Mouse (Mus musculus) hindbrain, embryonic 13.5 days (tissue): Measurements from ENCODE around the gene Ppp2r5c. TPM values are rescaled to one million over a fixed set of nuclear protein-coding genes. Genes with fewer than 3 reads are reported as not detected.

ENCODE experiments used
- ATAC-seq: fragments of 200-750 bp; cut with Nextera tagmentation; 2 replicates; pipeline ENCODE4 v1.8.0; 2017; ENCODE audit warnings: moderate TSS enrichment; ENCODE audit not compliant: low FRiP score
- H3K27ac ChIP-seq: fragments of 300-500 bp; sonication (generic); 2 replicates; pipeline ENCODE4 v1.5.1; 2015; ENCODE audit warnings: inconsistent platforms, mild to moderate bottlenecking, moderate library complexity
- H3K27me3 ChIP-seq: fragments of 300-500 bp; sonication (generic); 2 replicates; pipeline ENCODE4 v1.6.1; 2015; ENCODE audit warnings: mild to moderate bottlenecking, inconsistent platforms
- H3K36me3 ChIP-seq: fragments of 300-500 bp; sonication (generic); 2 replicates; pipeline ENCODE4 v1.6.1; 2015; ENCODE audit warnings: mild to moderate bottlenecking, inconsistent platforms
- H3K4me1 ChIP-seq: fragments of 300-500 bp; sonication (generic); replicated peaks from 2 replicates; pipeline ENCODE4 v1.6.1; 2015; ENCODE audit warnings: inconsistent platforms
- H3K4me2 ChIP-seq: fragments of 300-500 bp; sonication (generic); 2 replicates; pipeline ENCODE4 v1.6.1; 2015; ENCODE audit warnings: inconsistent platforms, mild to moderate bottlenecking, moderate library complexity
- H3K4me3 ChIP-seq: fragments of 300-500 bp; sonication (generic); 2 replicates; pipeline ENCODE4 v1.5.1; 2015; ENCODE audit warnings: mild to moderate bottlenecking, inconsistent platforms
- H3K9ac ChIP-seq: fragments of 300-500 bp; sonication (generic); 2 replicates; pipeline ENCODE4 v1.6.1; 2015; ENCODE audit warnings: mild to moderate bottlenecking, inconsistent platforms
- H3K9me3 ChIP-seq: fragments of 300-500 bp; sonication (generic); 2 replicates; pipeline ENCODE4 v1.6.1; 2016; ENCODE audit warnings: inconsistent platforms
- WGBS: fragments of 180-500 bp; shearing (Covaris S2); methylation state at CpG from one replicate; pipeline ENCODE4 v1.1.7; 2015; 5-methylcytosine and 5-hydroxymethylcytosine counted together
- polyA plus RNA-seq: library from polyadenylated mRNA; unstranded; fragments of >200 nt; fragmentation: Nextera tagmentation; extraction: Ambion mirVana; gene quantifications from 2 replicates; pipeline ENCODE4 v1.2.1, GENCODE M21; 2015

The Ppp2r5c gene
- polyA plus RNA-seq, 1 experiment from 2014 or later = 144 TPM

GRCm38 (mm10) chr12:110591260-110591883 is 144.5 kb downstream of the Ppp2r5c start:
- peak; percentile 98 for ATAC-seq
- Histone ChIP-seq H3K4me2 (peak overlapping the region; percentile 93), H3K4me3 (peak overlapping the region; percentile 65), H3K36me3 (no peaks in the 10 kb centered on the region), H3K9me3 (no peaks in the 10 kb centered on the region), H3K4me1 (peaks cover 14% of the 10 kb centered on the region), H3K9ac (peak overlapping the region; percentile 87), H3K27me3 (no peaks in the 10 kb centered on the region), H3K27ac (peak overlapping the region; percentile 95)
- under 1% methylated on average over 48 of the region's 56 CpGs for WGBS

DNA sequence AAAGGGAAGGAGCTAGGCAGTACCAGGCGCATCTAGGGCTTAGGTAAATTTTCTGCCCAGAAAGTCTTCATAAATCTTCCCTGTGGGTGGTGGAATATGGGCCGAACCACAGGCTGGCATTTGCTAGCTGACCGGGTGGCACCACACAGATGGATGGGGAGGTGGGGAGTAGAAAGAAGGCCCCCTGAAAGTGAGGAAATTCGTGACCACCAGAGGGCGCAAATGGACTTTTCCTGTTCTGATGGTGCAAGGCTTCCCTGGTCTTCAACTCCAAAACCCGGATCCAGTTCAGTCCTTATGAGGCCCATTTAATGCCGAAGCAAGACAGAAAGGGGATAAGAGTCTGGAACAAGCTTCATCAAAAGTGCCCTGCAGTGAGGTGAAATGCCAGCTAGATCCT is 151.6 kb downstream of the Ppp2r5c start:
- 14% methylated on average over 7 of the region's 7 CpGs for WGBS
- peaks cover 22% of the 10 kb centered on the region for H3K4me1 ChIP-seq
- no peak overlapping the region for H3K9ac ChIP-seq
- H3K36me3 ChIP-seq = no peaks in the 10 kb centered on the region
- no peak overlapping the region for H3K4me2 ChIP-seq
- H3K9me3 ChIP-seq = no peaks in the 10 kb centered on the region
- H3K4me3 ChIP-seq = no peak overlapping the region
- H3K27me3 ChIP-seq = peaks cover 22% of the 10 kb centered on the region
- no peak overlapping the region for H3K27ac ChIP-seq
- ATAC-seq = no peak

DNA sequence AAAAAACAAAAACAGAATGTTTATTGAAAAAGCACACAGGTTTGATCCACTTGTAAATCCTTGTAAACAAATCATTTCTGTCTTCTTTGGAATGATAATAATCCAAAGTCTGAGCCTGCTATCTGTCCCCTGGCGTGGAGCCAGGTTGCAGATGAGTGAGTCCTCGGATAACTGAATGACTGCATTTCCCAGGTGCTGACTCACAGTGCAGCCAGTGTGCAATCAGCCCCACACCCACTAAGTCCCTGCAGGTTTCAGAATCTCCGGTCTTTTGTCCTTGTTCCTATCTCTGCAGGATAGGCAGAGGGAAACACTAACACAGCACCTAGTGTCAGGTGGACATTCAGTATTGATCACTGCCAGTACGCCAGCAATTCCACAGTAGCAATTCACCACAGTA is 152.9 kb downstream of the Ppp2r5c start:
- no peak overlapping the region for H3K4me2 ChIP-seq
- H3K27ac ChIP-seq = no peak overlapping the region
- no peak overlapping the region for H3K4me3 ChIP-seq
- ATAC-seq = no peak
- H3K36me3 ChIP-seq = no peaks in the 10 kb centered on the region
- H3K9ac ChIP-seq = 0 out of 2 replicates have a peak overlapping the region, but pooled peaks have one; percentile 3
- peaks cover 34% of the 10 kb centered on the region for H3K4me1 ChIP-seq
- peaks cover 22% of the 10 kb centered on the region for H3K27me3 ChIP-seq
- H3K9me3 ChIP-seq = no peaks in the 10 kb centered on the region
- 68% methylated on average over 4 of the region's 4 CpGs for WGBS

GRCm38 (mm10) chr12:110600225-110600991 is 153.5 kb downstream of the Ppp2r5c start:
- Histone ChIP-seq H3K4me3 (peak overlapping the region; percentile 99), H3K4me1 (peaks cover 40% of the 10 kb centered on the region), H3K9ac (peak overlapping the region; percentile 97), H3K4me2 (peak overlapping the region; percentile 95), H3K27me3 (peaks cover 22% of the 10 kb centered on the region), H3K9me3 (no peaks in the 10 kb centered on the region), H3K36me3 (no peaks in the 10 kb centered on the region), H3K27ac (no peak overlapping the region)
- 56% methylated on average over 13 of the region's 13 CpGs for WGBS
- ATAC-seq = peak; percentile 21

GRCm38 (mm10) chr12:110601241-110602218 is 154.6 kb downstream of the Ppp2r5c start, which contains the start of gene Dync1h1:
TSS of gene Dync1h1 (plus strand) at chr12:110601452.
- Histone ChIP-seq H3K27ac (peak within 1 kb of the TSS; percentile 98), H3K4me1 (peaks cover 42% of the 10 kb centered on the region), H3K4me2 (peak within 1 kb of the TSS; percentile 95), H3K4me3 (peak within 1 kb of the TSS; percentile 99), H3K27me3 (peaks cover 22% of the 10 kb centered on the region), H3K9ac (peak within 1 kb of the TSS; percentile 97), H3K36me3 (no peaks in the 10 kb centered on the region), H3K9me3 (no peaks in the 10 kb centered on the region)
- ATAC-seq = peak; percentile 95
- under 1% methylated on average over 103 of the region's 105 CpGs for WGBS

- 0 out of 2 replicates have a peak, but pooled peaks cover 3% of the 10 kb centered on the region for H3K36me3 ChIP-seq
- no peak overlapping the region for H3K4me3 ChIP-seq
- H3K27ac ChIP-seq = no peak overlapping the region
- WGBS = 87% methylated on average over 3 of the region's 3 CpGs
- H3K4me1 ChIP-seq = peaks cover 36% of the 10 kb centered on the region
- H3K4me2 ChIP-seq = no peak overlapping the region
- no peaks in the 10 kb centered on the region for H3K27me3 ChIP-seq
- no peaks in the 10 kb centered on the region for H3K9me3 ChIP-seq
- H3K9ac ChIP-seq = no peak overlapping the region
- ATAC-seq = no peak
Measured at GRCm38 (mm10) chr12:110606161-110606560, 159.2 kb downstream of the Ppp2r5c start.

DNA sequence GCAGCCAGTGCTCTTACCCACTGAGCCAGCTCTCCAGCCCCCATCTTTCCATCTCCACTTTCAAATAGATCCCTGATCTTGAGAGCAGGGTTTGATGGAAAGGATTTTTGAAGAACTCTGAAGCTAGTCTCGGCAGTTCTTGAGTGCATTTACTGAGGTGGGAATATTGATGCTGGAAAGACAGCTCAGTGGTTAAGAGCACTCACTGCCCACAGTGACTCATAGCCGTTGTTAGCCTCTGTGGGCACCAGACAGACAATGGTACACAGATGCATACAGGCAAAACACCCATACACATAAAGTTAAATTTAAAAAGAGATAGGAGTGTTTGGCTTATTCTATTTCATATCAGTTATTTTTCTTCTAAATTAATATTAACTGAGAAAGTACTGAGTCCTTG is 159.8 kb downstream of the Ppp2r5c start:
- Histone ChIP-seq H3K27me3 (no peaks in the 10 kb centered on the region), H3K4me1 (peaks cover 36% of the 10 kb centered on the region), H3K27ac (no peak overlapping the region), H3K9me3 (no peaks in the 10 kb centered on the region), H3K4me2 (no peak overlapping the region), H3K9ac (no peak overlapping the region), H3K36me3 (0 out of 2 replicates have a peak, but pooled peaks cover 3% of the 10 kb centered on the region), H3K4me3 (no peak overlapping the region)
- ATAC-seq = no peak
- WGBS = 95% methylated on average over 2 of the region's 2 CpGs

DNA sequence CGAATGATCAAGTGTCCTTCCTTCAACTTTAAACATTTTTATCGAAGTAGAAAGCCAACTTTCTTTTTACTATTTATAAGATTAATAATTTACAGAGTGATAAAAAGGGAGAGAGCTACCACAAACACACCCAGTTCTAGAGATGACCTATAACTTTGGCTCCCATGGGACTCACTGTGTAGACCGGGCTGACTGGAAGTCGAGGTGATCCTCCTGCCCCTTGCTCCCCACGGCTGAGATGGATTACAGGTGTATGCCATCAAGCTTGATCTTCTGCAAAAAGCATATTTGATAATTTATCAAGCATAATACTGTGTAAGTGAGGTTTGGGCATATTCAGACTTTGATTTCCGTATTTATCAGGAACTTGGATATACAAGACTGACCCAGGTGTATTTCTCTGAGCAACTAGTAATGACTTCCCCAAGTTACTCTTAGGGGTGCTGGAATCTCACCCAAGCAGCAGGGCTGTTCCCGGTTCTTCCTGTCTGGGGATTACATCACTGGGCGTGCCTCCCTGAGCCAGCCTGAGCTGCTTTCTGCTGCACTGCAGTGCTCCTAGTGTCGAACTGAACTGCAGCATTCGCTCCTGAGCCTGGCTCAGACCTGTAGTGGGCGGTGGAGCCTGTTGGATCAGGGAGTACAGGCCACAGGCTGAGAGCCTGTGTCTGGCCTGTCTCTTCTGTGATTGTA is 161.7 kb downstream of the Ppp2r5c start:
- no peak for ATAC-seq
- WGBS = 80% methylated on average over 11 of the region's 11 CpGs
- H3K27ac ChIP-seq = no peak overlapping the region
- no peaks in the 10 kb centered on the region for H3K9me3 ChIP-seq
- H3K9ac ChIP-seq = no peak overlapping the region
- H3K4me3 ChIP-seq = no peak overlapping the region
- no peaks in the 10 kb centered on the region for H3K27me3 ChIP-seq
- peaks cover 21% of the 10 kb centered on the region for H3K4me1 ChIP-seq
- H3K4me2 ChIP-seq = no peak overlapping the region
- H3K36me3 ChIP-seq = peaks cover 18% of the 10 kb centered on the region

DNA sequence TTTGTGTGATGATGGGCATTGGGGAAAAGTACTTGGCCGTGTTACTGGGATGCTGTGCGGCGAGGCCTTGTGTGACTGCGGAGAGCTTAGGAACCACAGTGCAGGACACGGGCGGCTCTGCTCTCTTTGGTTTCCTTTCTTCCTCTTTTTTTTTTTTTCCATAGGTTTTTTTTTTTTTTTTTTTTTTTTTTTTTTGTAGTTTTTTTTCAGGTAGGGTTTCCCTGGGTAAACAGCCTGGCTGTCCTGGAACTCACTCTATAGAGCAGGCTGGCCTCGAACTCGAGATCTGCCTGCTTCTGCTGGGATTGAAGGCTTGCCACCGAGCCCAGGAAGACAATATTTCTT is 162.2 kb downstream of the Ppp2r5c start:
- H3K36me3 ChIP-seq = peaks cover 23% of the 10 kb centered on the region
- peaks cover 16% of the 10 kb centered on the region for H3K4me1 ChIP-seq
- H3K4me2 ChIP-seq = no peak overlapping the region
- no peaks in the 10 kb centered on the region for H3K9me3 ChIP-seq
- H3K4me3 ChIP-seq = no peak overlapping the region
- no peaks in the 10 kb centered on the region for H3K27me3 ChIP-seq
- ATAC-seq = no peak
- 92% methylated on average over 9 of the region's 9 CpGs for WGBS
- H3K27ac ChIP-seq = no peak overlapping the region
- no peak overlapping the region for H3K9ac ChIP-seq

DNA sequence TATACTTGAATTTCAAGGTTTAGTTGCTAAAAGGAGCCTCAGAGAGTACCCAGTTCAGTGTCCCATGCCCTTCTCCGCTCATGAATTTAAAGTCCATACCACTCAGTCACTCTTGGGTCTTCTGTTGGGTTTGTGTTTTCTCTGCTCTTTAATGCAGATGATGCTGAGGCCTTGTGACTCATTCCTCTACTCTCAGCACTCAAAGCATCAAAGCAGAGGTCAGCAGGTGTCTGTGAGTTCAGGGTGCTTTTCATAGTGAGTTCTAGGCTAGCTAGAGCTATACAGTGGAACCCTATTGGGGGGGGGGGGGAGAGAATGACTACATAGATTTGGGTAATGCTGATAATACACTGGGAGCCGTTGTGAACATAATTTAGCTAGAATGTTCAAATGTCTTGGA is 163.8 kb downstream of the Ppp2r5c start:
- Histone ChIP-seq H3K36me3 (peaks cover 39% of the 10 kb centered on the region), H3K4me2 (no peak overlapping the region), H3K27me3 (no peaks in the 10 kb centered on the region), H3K27ac (no peak overlapping the region), H3K4me3 (no peak overlapping the region), H3K9ac (no peak overlapping the region), H3K9me3 (no peaks in the 10 kb centered on the region), H3K4me1 (peaks cover 2% of the 10 kb centered on the region; the same call in 1 of the 2 replicates)
- WGBS = 94% methylated on average over 2 of the region's 2 CpGs
- no peak for ATAC-seq

DNA sequence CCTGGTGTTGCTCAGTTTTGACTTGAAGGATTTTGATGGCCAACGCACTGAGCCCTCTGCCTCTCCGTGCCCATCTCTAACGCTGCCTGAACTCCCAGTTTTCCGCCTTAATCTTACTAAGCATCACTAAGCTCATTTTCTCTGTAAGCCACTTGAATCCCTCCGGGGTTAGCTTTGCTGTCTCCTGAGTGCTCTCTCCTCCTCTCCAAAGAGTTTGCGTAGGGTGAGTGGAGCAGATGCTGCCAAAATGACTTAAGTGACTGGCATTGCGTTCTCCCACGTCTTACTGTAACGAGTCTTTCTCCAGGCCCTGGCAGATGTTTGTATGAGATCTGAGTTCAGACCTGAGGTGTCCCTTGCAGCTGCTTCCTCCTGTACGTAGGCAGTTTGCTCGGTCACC is 183.1 kb downstream of the Ppp2r5c start:
- Histone ChIP-seq H3K9me3 (no peaks in the 10 kb centered on the region), H3K36me3 (peaks cover 100% of the 10 kb centered on the region), H3K27me3 (no peaks in the 10 kb centered on the region), H3K4me3 (no peak overlapping the region), H3K9ac (no peak overlapping the region), H3K4me1 (no peaks in the 10 kb centered on the region), H3K27ac (no peak overlapping the region), H3K4me2 (no peak overlapping the region)
- no peak for ATAC-seq
- 99% methylated on average over 11 of the region's 11 CpGs for WGBS
